Mouse (Mus musculus): ENCODE measurements around the gene Fam83e. TPM values are rescaled to one million over a fixed set of nuclear protein-coding genes. Genes with fewer than 3 reads are reported as not detected.

Gene Fam83e
- total RNA-seq, 2 experiments from 2014 or later: 0.34 to 0.52 TPM

- DNase-seq (ENCODE audit: low spot score in 2 of 2): no peak
Observed at GRCm38 (mm10) chr7:45701607-45702006, 19.4 kb upstream of the Fam83e start.

- no peak for DNase-seq (ENCODE audit: low spot score in 2 of 2)
Observed at GRCm38 (mm10) chr7:45702316-45702715, 18.7 kb upstream of the Fam83e start.

DNA sequence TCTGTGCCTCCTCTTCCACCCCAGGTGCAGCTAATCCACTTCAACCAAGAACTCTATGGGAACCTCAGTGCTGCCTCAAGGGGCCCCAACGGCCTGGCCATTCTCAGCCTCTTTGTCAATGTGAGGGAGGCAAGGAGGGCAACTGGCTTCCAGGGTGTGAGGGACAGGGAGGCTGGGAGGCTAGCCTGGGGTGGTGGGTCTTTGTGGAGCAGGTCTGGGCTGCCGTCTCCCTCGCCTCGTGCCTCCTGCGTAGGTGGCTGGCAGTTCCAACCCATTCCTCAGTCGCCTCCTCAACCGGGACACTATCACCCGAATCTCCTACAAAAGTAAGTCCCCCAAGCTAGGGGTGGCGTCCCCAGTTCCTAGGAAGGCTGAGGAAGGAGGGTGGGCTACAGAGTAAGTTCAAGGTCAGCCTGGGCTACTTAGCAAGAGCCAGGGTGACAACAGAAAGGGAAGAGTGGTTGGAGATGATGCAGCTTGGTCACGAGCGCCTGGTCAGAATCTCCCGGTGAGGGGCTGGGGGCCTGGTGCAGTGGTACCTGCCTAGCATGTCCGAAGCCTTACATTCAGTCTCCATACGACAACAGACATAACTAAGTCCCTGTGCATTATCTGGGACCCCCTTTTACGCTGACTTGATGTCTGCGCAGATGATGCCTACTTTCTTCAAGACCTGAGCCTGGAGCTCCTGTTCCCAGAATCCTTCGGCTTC lies 18.0 kb upstream of the Fam83e start:
- DNase-seq (ENCODE audit: low spot score in 2 of 2): no peak

DNA sequence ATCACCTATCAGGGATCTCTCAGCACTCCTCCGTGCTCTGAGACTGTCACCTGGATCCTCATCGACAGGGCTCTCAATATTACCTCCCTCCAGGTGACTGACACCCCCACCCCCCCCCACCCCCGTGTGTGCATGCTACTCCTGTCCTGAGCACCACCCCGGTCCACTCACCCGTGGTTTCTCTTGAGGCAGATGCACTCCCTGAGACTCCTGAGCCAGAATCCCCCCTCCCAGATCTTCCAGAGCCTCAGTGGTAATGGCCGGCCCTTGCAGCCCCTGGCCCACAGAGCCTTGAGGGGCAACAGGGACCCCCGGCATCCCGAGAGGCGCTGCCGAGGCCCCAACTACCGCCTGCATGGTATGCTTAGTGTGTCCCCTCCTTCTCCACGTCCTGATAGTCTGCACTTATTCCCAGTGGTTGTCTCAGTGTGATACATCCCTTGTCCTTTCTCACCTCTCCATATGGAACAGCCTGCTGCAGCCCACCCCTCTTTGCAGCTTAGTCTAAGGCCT lies 17.4 kb upstream of the Fam83e start:
- no peak for DNase-seq (ENCODE audit: low spot score in 2 of 2)

GRCm38 (mm10) chr7:45704046-45704559 lies 16.9 kb upstream of the Fam83e start:
- peak in 1 of 2 experiments; percentile 61 for DNase-seq (ENCODE audit: low spot score in 2 of 2)

DNA sequence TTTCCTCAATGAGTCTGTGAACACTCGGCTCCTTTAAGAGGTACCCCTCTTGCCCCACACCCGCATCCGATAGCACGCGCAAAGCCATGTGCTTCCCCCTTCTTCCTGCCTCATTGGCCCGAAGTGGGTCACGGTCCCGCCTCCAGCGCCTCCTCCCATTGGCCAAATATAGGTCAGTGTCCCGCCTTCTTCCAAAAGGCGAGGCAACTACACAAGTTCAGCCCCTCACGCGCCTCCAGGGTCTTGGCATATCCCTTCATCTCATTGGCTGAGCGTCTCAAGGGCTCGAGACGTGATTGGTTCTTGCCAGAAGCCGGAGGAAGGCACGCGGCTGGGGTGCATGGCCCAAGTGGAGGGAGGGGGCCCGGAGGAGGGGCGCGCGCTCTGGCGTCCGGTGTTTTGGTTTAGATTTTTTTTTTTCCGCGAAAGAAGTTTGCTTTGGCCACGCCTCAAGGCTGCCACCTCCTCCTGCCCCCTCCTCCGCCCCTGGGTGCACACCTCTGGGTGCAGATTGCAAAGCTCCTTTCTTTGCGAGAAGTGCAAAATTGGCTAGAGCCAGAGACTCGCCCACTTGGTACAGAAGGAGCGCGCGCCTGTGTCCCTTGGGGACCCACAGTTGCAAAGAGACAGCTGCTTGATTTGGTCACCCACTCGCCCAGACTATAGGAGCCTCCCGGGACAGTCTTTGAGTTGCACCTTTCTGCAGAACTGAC lies 16.1 kb upstream of the Fam83e start, which contains the start of gene Dbp:
Dbp (plus strand) TSS at position 359 of the 713 bp plus-strand sequence.
- DNase-seq (ENCODE audit: low spot score in 2 of 2): peak; percentile 93 to 97

- peak in 1 of 2 experiments; percentile 50 for DNase-seq (ENCODE audit: low spot score in 2 of 2)
Observed at GRCm38 (mm10) chr7:45705443-45705864, 15.6 kb upstream of the Fam83e start.

GRCm38 (mm10) chr7:45705873-45706281 lies 15.1 kb upstream of the Fam83e start:
- DNase-seq (ENCODE audit: low spot score in 2 of 2): peak in 1 of 2 experiments; percentile 80

GRCm38 (mm10) chr7:45706721-45707241 lies 14.2 kb upstream of the Fam83e start:
- peak; percentile 84 to 86 for DNase-seq (ENCODE audit: low spot score in 2 of 2)

DNA sequence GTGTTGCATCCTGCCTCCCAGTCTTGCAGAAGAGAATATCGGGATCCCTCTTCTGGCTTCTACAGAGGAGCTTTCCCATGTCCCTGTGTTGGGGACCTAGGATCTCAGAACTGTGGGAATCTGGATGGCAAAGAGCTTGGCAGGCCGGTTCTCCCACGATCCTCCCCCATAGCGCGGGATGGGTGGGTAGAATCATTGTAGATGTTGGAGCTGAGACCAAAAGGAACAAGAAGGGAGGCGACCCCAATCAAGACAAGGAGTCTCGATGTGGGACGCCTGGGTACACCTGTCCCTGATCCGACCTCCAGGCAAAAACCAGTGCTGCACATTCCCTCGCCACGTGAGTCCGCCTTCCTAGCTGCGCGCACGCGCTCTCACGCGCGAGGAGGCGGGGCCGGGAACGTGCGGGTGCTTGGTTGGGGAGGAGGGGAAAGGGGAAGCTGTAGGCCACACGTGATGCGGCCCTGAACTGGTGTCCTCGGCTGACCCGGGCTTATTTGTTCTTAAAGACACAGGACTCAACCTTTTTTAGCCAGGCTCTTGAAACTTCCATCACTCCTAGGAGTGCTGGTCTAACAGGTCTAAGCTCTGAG lies 13.5 kb upstream of the Fam83e start:
- DNase-seq (ENCODE audit: low spot score in 2 of 2): peak; percentile 90 to 93

GRCm38 (mm10) chr7:45708221-45708761 lies 12.7 kb upstream of the Fam83e start:
- no peak for DNase-seq (ENCODE audit: low spot score in 2 of 2)

DNA sequence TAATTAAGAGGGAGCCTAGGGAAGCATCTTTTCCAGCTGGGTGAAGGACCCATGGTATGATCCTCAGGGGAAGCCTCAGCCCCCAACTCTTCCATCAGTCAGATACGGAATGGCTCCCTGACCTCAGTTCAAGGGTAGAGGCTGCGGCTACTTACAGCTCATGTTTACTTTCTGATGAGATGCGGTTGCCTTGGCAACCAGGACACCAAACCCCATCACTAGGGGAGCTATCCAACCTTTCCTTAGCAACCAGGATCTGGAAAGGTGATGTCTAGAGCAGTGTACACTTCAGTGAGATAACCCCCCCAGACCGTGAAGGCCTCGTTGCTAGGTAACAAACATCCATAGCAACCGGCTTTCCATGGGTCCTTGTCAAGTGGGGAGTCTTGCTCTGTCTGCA lies 12.0 kb upstream of the Fam83e start:
- DNase-seq (ENCODE audit: low spot score in 2 of 2): no peak

- no peak for DNase-seq (ENCODE audit: low spot score in 2 of 2)
Observed at GRCm38 (mm10) chr7:45709677-45710355, 11.2 kb upstream of the Fam83e start.

- DNase-seq (ENCODE audit: low spot score in 2 of 2): no peak
Observed at GRCm38 (mm10) chr7:45710477-45711191, 10.4 kb upstream of the Fam83e start.

DNA sequence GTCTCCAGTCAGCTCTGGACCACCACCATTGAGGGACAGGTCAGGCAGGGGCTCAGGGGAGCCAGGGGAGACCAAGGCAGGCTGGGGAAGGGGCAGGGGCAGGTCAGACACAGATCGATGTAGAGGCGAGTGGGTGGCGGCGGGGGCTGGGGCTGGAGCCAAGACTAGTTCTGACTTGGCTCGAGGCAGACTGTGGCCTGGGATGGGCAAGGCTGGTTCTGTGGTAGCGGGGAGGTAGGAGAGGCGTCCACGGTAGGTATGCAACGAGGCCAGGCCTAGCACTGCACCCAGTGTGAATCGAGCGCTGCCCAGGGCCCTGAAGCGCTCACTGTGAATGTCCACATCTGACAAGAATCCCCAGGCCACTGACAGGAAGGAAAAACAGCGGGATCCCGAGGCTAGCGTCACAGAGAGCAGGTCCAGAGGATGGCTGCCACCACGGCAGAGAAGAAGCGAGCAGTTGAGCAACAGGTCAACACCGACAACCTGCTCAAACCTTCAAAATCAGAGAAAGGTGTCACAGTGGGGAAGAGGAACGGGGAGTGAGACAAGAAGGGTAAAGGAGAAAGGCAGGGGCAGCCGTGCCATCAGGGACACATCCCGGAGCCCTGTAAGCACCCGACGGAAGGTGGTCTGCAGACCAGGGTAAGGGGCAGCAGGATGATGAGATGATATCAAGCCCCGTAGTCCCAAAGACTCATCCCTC lies 9.5 kb upstream of the Fam83e start:
- no peak for DNase-seq (ENCODE audit: low spot score in 2 of 2)

GRCm38 (mm10) chr7:45712022-45712757 lies 8.8 kb upstream of the Fam83e start:
- DNase-seq (ENCODE audit: low spot score in 2 of 2): no peak

DNA sequence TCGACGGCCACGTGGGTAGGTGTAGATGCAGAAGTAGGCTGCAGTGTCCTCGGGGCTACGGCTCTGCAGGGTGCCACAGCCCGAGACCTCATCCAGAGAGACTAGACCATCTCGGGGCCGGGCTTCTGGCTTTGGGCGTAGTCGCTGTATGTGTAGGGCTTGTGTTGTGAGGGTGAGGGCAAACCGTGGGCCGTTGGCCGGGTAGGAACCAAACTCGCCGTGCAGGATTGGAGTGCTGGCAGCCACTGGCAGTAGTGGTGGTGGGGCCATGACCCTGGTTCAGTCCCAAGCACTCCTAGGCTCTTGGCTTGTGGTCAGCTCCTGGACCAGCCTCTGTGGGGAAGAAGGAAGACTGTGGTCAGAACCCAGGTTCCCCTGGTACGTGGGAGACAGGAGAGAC lies 7.6 kb upstream of the Fam83e start:
- DNase-seq (ENCODE audit: low spot score in 2 of 2): no peak

- no peak for DNase-seq (ENCODE audit: low spot score in 2 of 2)
Observed at GRCm38 (mm10) chr7:45713881-45714520, 7.0 kb upstream of the Fam83e start.
